Mouse (Mus musculus): ENCODE measurements around the gene Exog.

Exog gene

GRCm38 (mm10) chr9:119504981-119505658 is 60.4 kb downstream of the Exog start:
- no peak for DNase-seq (ENCODE audit: low spot score)

- DNase-seq (ENCODE audit: low spot score) = no peak
Observed at GRCm38 (mm10) chr9:119510902-119511301, 66.2 kb downstream of the Exog start.

GRCm38 (mm10) chr9:119512993-119513392 is 68.2 kb downstream of the Exog start:
- DNase-seq (ENCODE audit: low spot score) = no peak

GRCm38 (mm10) chr9:119513816-119514215 is 69.1 kb downstream of the Exog start:
- DNase-seq (ENCODE audit: low spot score) = no peak

- no peak for DNase-seq (ENCODE audit: low spot score)
Observed at GRCm38 (mm10) chr9:119514986-119515385, 70.2 kb downstream of the Exog start.

Data from spleen, adult 12 weeks (tissue).